Mouse (Mus musculus) hindbrain, embryonic 13.5 days (tissue): ENCODE results near the gene Pomp. TPM values are rescaled to one million over a fixed set of nuclear protein-coding genes. Genes with fewer than 3 reads are reported as not detected.
"Not testable (repeated sequence)": the region's sequence is repeated elsewhere in the genome, so short reads cannot be mapped to it uniquely, and the experiment has no call there.

Experiments
- ATAC-seq: fragments of 200-750 bp; cut with Nextera tagmentation; 2 replicates; pipeline ENCODE4 v1.8.0; 2017; ENCODE audit warnings: moderate TSS enrichment; ENCODE audit not compliant: low FRiP score
- H3K27ac ChIP-seq: fragments of 300-500 bp; sonication (generic); 2 replicates; pipeline ENCODE4 v1.5.1; 2015; ENCODE audit warnings: inconsistent platforms, mild to moderate bottlenecking, moderate library complexity
- H3K27me3 ChIP-seq: fragments of 300-500 bp; sonication (generic); 2 replicates; pipeline ENCODE4 v1.6.1; 2015; ENCODE audit warnings: mild to moderate bottlenecking, inconsistent platforms
- H3K36me3 ChIP-seq: fragments of 300-500 bp; sonication (generic); 2 replicates; pipeline ENCODE4 v1.6.1; 2015; ENCODE audit warnings: mild to moderate bottlenecking, inconsistent platforms
- H3K4me1 ChIP-seq: fragments of 300-500 bp; sonication (generic); replicated peaks from 2 replicates; pipeline ENCODE4 v1.6.1; 2015; ENCODE audit warnings: inconsistent platforms
- H3K4me2 ChIP-seq: fragments of 300-500 bp; sonication (generic); 2 replicates; pipeline ENCODE4 v1.6.1; 2015; ENCODE audit warnings: inconsistent platforms, mild to moderate bottlenecking, moderate library complexity
- H3K4me3 ChIP-seq: fragments of 300-500 bp; sonication (generic); 2 replicates; pipeline ENCODE4 v1.5.1; 2015; ENCODE audit warnings: mild to moderate bottlenecking, inconsistent platforms
- H3K9ac ChIP-seq: fragments of 300-500 bp; sonication (generic); 2 replicates; pipeline ENCODE4 v1.6.1; 2015; ENCODE audit warnings: mild to moderate bottlenecking, inconsistent platforms
- H3K9me3 ChIP-seq: fragments of 300-500 bp; sonication (generic); 2 replicates; pipeline ENCODE4 v1.6.1; 2016; ENCODE audit warnings: inconsistent platforms
- WGBS: fragments of 180-500 bp; shearing (Covaris S2); methylation state at CpG from one replicate; pipeline ENCODE4 v1.1.7; 2015; 5-methylcytosine and 5-hydroxymethylcytosine counted together
- polyA plus RNA-seq: library from polyadenylated mRNA; unstranded; fragments of >200 nt; fragmentation: Nextera tagmentation; extraction: Ambion mirVana; gene quantifications from 2 replicates; pipeline ENCODE4 v1.2.1, GENCODE M21; 2015

Pomp gene
- polyA plus RNA-seq, 1 experiment from 2014 or later = 532 TPM

GRCm38 (mm10) chr5:147894455-147895076 is 34.3 kb downstream of the Pomp start, which contains the start of gene Slc46a3:
Gene Slc46a3, minus strand, starts transcription at chr5:147894815.
- Histone ChIP-seq H3K27ac (peak within 1 kb of the TSS; percentile 48; the same call in 1 of the 2 replicates), H3K4me2 (peak within 1 kb of the TSS; percentile 90), H3K27me3 (peaks cover 23% of the 10 kb centered on the region), H3K4me3 (peak within 1 kb of the TSS; percentile 67), H3K9ac (peak within 1 kb of the TSS; percentile 70), H3K36me3 (no peaks in the 10 kb centered on the region), H3K9me3 (no peaks in the 10 kb centered on the region), H3K4me1 (peaks cover 26% of the 10 kb centered on the region)
- WGBS = under 1% methylated on average over 47 of the region's 47 CpGs
- peak; percentile 99 for ATAC-seq

DNA sequence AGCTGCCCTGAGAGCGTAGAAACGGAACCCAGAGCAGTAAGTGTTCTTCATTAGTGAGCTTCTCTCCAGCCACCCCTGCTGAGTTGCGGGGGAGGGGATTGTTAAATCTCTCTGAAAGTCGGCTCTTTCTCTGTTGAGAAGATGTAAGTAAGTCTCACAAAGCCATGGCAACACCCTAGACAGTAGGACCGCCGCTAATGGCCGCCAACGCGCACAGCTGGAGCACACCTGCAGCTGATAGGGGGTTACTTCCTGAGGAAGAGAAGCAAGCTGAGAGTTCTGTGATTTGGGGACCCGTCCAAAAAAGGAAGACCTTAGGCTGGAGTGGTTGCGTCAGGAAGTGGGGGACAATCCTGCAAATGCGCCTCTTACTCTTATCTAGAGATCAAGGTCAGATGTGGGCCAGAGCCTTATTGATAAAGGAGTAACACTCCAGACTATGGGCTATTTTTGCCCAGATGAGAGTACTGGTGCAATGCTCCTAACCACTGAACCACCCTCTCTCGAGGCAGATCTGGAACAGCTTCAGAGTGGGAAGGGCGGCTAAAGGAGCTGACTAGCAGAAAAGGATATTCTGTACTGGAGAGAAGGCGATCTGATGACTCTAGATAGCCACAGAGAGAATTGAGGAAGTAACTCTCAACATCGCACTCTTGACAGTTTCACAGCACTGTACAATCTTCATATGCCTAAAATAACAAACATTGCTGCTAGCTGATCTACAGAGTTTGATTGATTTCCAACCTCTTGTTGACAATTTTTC is 35.4 kb downstream of the Pomp start:
- no peak for ATAC-seq
- Histone ChIP-seq H3K27me3 (peaks cover 23% of the 10 kb centered on the region), H3K27ac (no peak overlapping the region), H3K9ac (no peak overlapping the region), H3K9me3 (no peaks in the 10 kb centered on the region), H3K36me3 (no peaks in the 10 kb centered on the region), H3K4me1 (peaks cover 26% of the 10 kb centered on the region), H3K4me2 (peak overlapping the region; percentile 90), H3K4me3 (peak overlapping the region; percentile 67)
- 25% methylated on average over 16 of the region's 16 CpGs for WGBS

DNA sequence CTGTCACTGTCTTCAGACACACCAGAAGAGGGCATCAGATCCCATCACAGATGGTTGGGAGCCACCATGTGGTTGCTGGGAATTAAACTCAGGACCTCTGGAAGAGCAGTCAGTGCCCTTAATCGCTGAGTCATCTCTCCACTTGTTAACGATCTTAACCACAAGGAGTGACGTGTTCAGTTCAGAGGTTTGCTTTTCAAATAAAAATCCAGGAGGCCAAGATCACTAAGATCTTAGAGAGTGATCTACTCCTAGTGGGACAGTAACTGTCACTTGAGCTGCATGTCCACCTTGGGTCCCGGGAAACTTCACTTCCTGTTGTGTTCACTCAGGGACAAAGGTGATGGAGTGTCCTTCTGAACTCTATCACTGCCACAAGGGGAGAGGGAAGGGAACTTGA is 36.2 kb downstream of the Pomp start:
- not testable (repeated sequence) for H3K4me3 ChIP-seq, H3K27ac ChIP-seq, H3K9ac ChIP-seq, H3K9me3 ChIP-seq, ATAC-seq, H3K36me3 ChIP-seq, H3K4me2 ChIP-seq
- peaks cover 26% of the 10 kb centered on the region for H3K4me1 ChIP-seq
- H3K27me3 ChIP-seq = peaks cover 23% of the 10 kb centered on the region
- WGBS = 89% methylated on average over 4 of the region's 4 CpGs

DNA sequence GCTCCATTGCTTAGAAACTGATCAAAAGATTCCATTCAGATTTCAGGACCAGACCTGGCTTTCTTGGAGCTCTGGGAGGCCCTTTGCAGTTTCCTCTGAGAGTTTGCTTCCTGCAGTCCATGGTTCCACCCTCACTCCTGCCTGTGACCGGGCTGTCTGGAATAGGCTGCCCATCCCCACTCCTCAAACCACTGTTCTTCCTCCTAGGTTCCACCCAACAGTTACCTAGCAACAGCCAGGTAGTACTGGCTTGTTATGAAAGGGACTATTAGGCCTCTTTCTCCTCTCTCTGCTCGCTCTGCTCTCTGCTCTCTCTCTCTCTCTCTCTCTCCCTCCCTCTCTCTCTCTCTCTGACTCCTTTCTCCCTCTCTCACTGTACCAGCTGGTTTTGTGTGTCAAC is 38.0 kb downstream of the Pomp start:
- Histone ChIP-seq H3K4me2 (no peak overlapping the region), H3K27ac (no peak overlapping the region), H3K9ac (no peak overlapping the region), H3K27me3 (peaks cover 16% of the 10 kb centered on the region), H3K4me3 (no peak overlapping the region), H3K36me3 (no peaks in the 10 kb centered on the region), H3K4me1 (peaks cover 20% of the 10 kb centered on the region), H3K9me3 (no peaks in the 10 kb centered on the region)
- ATAC-seq = no peak
- 76% methylated on average over 2 of the region's 2 CpGs for WGBS

DNA sequence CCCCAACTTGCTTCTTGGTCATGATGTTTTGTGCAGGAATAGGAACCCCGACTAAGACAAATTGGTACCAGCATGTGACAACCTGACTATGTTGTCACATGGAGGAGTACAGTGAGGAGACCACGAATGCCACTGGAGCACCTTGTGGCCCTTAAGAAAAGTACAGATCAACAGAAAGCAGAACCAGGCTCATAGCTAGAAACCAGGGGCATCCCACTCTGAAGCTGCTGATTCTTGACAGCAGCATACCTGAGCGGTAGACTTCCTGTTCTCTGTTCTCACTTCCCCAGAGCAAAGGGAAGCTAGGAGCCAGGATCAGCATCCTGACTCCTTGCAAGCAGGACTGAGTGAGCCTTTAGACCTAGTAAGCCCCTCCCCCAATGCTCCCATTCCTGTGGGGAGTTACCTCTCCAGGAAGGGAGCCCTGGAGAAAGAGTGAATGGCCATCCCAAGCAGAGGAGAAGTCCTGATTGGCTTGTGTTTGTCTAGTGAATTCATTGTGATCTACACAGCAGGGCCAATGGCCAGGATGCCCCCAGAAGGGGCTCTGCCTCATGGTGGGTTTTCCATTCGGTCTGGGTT is 38.8 kb downstream of the Pomp start:
- H3K4me3 ChIP-seq = no peak overlapping the region
- 64% methylated on average over 4 of the region's 4 CpGs for WGBS

DNA sequence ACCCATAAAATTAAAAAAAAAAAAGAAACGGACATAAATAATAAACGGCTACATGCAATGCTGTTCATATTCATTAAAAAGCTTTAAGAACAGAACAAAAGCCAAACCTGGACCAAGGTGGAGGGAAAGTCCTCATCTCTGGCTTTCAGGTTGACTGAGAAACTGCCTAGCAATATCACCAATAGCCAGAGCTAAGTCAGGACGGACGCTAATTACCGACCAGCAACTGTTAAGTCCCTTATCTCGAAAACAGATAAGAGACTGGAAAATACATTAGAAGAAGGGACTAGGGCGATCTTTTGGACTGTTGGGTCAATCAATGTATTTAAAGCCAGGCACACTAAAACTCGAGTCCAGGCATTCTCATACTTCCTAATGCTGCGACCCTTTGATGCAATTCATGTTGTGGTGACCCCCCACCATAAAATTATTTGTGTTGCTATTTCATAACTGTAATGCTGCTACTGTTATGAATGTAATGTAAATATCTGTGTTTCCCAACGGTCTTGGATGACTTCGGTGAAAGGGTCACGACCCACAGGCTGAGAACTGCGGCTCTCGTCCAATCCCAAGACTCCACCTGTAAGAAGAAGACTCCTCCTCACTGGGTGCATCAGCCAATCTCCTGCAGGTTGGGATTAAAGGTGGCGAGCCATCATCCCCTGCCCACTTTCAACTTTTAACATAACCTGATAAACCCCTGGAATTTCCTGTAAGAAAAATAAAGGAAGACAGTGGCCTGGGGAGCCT is 41.9 kb downstream of the Pomp start:
- Histone ChIP-seq H3K27me3 (0 out of 2 replicates have a peak, but pooled peaks cover 6% of the 10 kb centered on the region), H3K4me1 (no peaks in the 10 kb centered on the region), H3K36me3 (no peaks in the 10 kb centered on the region), H3K9me3 (no peaks in the 10 kb centered on the region), H3K4me3 (no peak overlapping the region), H3K9ac (no peak overlapping the region), H3K27ac (no peak overlapping the region), H3K4me2 (no peak overlapping the region)
- 88% methylated on average over 15 of the region's 15 CpGs for WGBS
- ATAC-seq = no peak

More for the DNA sequence above, 38.8 kb downstream of the Pomp start:
- H3K9ac ChIP-seq = no peak overlapping the region
- no peaks in the 10 kb centered on the region for H3K36me3 ChIP-seq
- H3K27ac ChIP-seq = no peak overlapping the region
- no peaks in the 10 kb centered on the region for H3K9me3 ChIP-seq
- H3K27me3 ChIP-seq = peaks cover 13% of the 10 kb centered on the region
- peaks cover 12% of the 10 kb centered on the region for H3K4me1 ChIP-seq
- H3K4me2 ChIP-seq = no peak overlapping the region
- ATAC-seq = no peak

GRCm38 (mm10) chr5:147903166-147903565 is 42.9 kb downstream of the Pomp start:
- Histone ChIP-seq H3K4me3 (no peak overlapping the region), H3K9ac (no peak overlapping the region), H3K4me1 (no peaks in the 10 kb centered on the region), H3K27me3 (0 out of 2 replicates have a peak, but pooled peaks cover under 1% of the 10 kb centered on the region), H3K4me2 (no peak overlapping the region), H3K9me3 (no peaks in the 10 kb centered on the region), H3K27ac (no peak overlapping the region), H3K36me3 (no peaks in the 10 kb centered on the region)
- 85% methylated on average over 9 of the region's 9 CpGs for WGBS
- no peak for ATAC-seq

DNA sequence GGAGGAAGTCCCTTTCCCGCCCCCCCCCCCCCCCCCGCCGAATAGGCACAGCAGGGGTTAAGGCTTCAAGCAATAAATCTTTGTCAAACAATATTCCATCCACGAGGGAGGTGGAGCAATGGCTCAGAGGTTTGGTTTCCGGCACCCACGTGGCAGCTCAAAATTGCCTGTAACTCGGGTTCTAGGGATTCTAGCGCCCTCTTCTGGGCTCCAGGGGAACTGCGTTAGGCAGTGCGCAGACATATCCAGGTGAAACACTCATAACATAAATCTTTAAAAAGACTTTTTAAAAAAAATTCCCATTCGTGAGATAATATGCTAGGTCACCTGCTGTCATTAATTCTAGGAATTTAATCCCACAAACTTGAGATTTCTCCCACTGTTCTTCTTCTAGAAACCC is 46.9 kb downstream of the Pomp start:
- ATAC-seq = no peak
- Histone ChIP-seq H3K36me3 (no peaks in the 10 kb centered on the region), H3K27me3 (no peaks in the 10 kb centered on the region), H3K4me1 (no peaks in the 10 kb centered on the region), H3K9me3 (0 out of 2 replicates have a peak, but pooled peaks cover 3% of the 10 kb centered on the region), H3K4me2 (no peak overlapping the region), H3K4me3 (no peak overlapping the region), H3K9ac (no peak overlapping the region), H3K27ac (no peak overlapping the region)
- 53% methylated on average over 11 of the region's 11 CpGs for WGBS

DNA sequence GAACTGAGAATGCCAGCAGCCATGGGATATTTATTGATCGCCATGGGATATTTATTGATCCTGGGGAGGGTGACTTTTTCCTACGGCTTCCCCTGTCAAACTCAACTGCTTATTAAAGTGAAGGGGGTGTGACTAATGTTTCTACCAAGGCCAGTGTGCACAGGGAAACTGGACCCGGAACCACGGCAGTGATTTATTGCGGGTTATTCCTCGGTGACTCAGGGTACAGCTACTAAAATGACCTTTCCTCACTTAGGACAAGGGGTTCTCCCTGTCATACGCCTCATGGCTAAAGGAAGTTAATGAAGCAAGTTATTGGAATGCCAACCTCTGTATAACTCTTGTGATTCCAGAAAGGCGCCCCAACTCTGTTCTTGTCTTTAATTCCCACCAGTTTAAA is 47.6 kb downstream of the Pomp start:
- Histone ChIP-seq H3K9me3 (0 out of 2 replicates have a peak, but pooled peaks cover 3% of the 10 kb centered on the region), H3K4me3 (no peak overlapping the region), H3K4me1 (no peaks in the 10 kb centered on the region), H3K9ac (no peak overlapping the region), H3K27ac (no peak overlapping the region), H3K27me3 (no peaks in the 10 kb centered on the region), H3K36me3 (no peaks in the 10 kb centered on the region), H3K4me2 (no peak overlapping the region)
- 90% methylated on average over 8 of the region's 8 CpGs for WGBS
- ATAC-seq = no peak

- Histone ChIP-seq H3K4me1 (no peaks in the 10 kb centered on the region), H3K9me3 (0 out of 2 replicates have a peak, but pooled peaks cover 3% of the 10 kb centered on the region), H3K27me3 (no peaks in the 10 kb centered on the region), H3K4me3 (no peak overlapping the region), H3K4me2 (no peak overlapping the region), H3K27ac (no peak overlapping the region), H3K9ac (no peak overlapping the region), H3K36me3 (no peaks in the 10 kb centered on the region)
- ATAC-seq = no peak
- 87% methylated on average over 12 of the region's 12 CpGs for WGBS
These were observed 50.7 kb downstream of the Pomp start for GRCm38 (mm10) chr5:147910807-147911509.

GRCm38 (mm10) chr5:147911744-147912143 is 51.5 kb downstream of the Pomp start:
- no peaks in the 10 kb centered on the region for H3K36me3 ChIP-seq
- H3K4me1 ChIP-seq = no peaks in the 10 kb centered on the region
- ATAC-seq = no peak
- H3K9ac ChIP-seq = no peak overlapping the region
- 0 out of 2 replicates have a peak, but pooled peaks cover 3% of the 10 kb centered on the region for H3K9me3 ChIP-seq
- no peak overlapping the region for H3K4me3 ChIP-seq
- no peaks in the 10 kb centered on the region for H3K27me3 ChIP-seq
- 84% methylated on average over 5 of the region's 5 CpGs for WGBS
- no peak overlapping the region for H3K27ac ChIP-seq
- H3K4me2 ChIP-seq = no peak overlapping the region
